Mouse (Mus musculus) midbrain, postnatal 0 days (tissue): ENCODE results near the gene Cracr2a. TPM values are rescaled to one million over a fixed set of nuclear protein-coding genes. Genes with fewer than 3 reads are reported as not detected.
A peak's percentile ranks its signal among the peaks of the same experiment; 100 is the strongest.

ENCODE experiments used
- ATAC-seq: fragments of 200-750 bp; cut with Nextera tagmentation; 2 replicates; pipeline ENCODE4 v1.8.0; 2017; ENCODE audit warnings: moderate number of reproducible peaks, mild to moderate bottlenecking, moderate TSS enrichment, moderate library complexity; ENCODE audit not compliant: low FRiP score
- DNase-seq: peaks from one replicate; pipeline ENCODE4 v3.0.0-alpha.2; 2015; ENCODE audit warnings: low spot score
- H3K27ac ChIP-seq: fragments of 300-500 bp; sonication (generic); 2 replicates; pipeline ENCODE4 v1.5.1; 2014; ENCODE audit warnings: low read depth, mild to moderate bottlenecking, low read length, mixed read lengths
- H3K27me3 ChIP-seq: fragments of 300-500 bp; sonication (generic); 2 replicates; pipeline ENCODE4 v1.6.1; 2014; ENCODE audit warnings: low read length, control low read depth, mixed read lengths; ENCODE audit not compliant: insufficient read depth
- H3K36me3 ChIP-seq: fragments of 300-500 bp; sonication (generic); 2 replicates; pipeline ENCODE4 v1.6.1; 2014; ENCODE audit warnings: low read length, control low read depth, mixed read lengths; ENCODE audit not compliant: insufficient read depth
- H3K4me1 ChIP-seq: fragments of 300-500 bp; sonication (generic); 2 replicates; pipeline ENCODE4 v1.6.1; 2014; ENCODE audit warnings: mild to moderate bottlenecking, control low read depth, antibody characterized with exemption, low read length, mixed read lengths; ENCODE audit not compliant: insufficient read depth
- H3K4me2 ChIP-seq: fragments of 300-500 bp; sonication (generic); 2 replicates; pipeline ENCODE4 v1.6.1; 2014; ENCODE audit warnings: low read depth, mild to moderate bottlenecking, low read length, mixed read lengths; ENCODE audit not compliant: poor library complexity, severe bottlenecking
- H3K4me3 ChIP-seq: fragments of 300-500 bp; sonication (generic); 2 replicates; pipeline ENCODE4 v1.5.1; 2014; ENCODE audit warnings: low read depth, mild to moderate bottlenecking, low read length, moderate library complexity
- H3K9ac ChIP-seq: fragments of 300-500 bp; sonication (generic); replicated peaks from 2 replicates; pipeline ENCODE4 v1.6.1; 2014; ENCODE audit warnings: mild to moderate bottlenecking, low read length, moderate library complexity, mixed read lengths; ENCODE audit not compliant: poor library complexity, severe bottlenecking
- H3K9me3 ChIP-seq: fragments of 300-500 bp; sonication (generic); 2 replicates; pipeline ENCODE4 v1.6.1; 2016; ENCODE audit warnings: low read length, control low read depth
- CTCF ChIP-seq: IDR thresholded peaks from 2 replicates; pipeline ENCODE4 v1.5.1; 2016; ENCODE audit warnings: antibody characterized with exemption, mild to moderate bottlenecking
- WGBS: fragments of 180-500 bp; shearing (Covaris S2); extraction: QIAGEN DNeasy Blood & Tissue Kit; methylation state at CpG from one replicate; pipeline ENCODE4 v1.1.7; 2014; 5-methylcytosine and 5-hydroxymethylcytosine counted together
- polyA plus RNA-seq: library from polyadenylated mRNA; unstranded; fragments of >200 nt; fragmentation: Nextera tagmentation; extraction: Ambion mirVana; gene quantifications from 2 replicates; pipeline ENCODE4 v1.2.1, GENCODE M21; 2015
- total RNA-seq: library from RNA; depleted of rRNA; stranded (reverse); fragments of >200 nt; gene quantifications from 2 replicates; pipeline ENCODE4 v1.2.3, GENCODE M21; 2014

The Cracr2a gene
- total and polyA plus RNA-seq, 2 experiments from 2014 or later, result 0.44 to 0.47 TPM

DNA sequence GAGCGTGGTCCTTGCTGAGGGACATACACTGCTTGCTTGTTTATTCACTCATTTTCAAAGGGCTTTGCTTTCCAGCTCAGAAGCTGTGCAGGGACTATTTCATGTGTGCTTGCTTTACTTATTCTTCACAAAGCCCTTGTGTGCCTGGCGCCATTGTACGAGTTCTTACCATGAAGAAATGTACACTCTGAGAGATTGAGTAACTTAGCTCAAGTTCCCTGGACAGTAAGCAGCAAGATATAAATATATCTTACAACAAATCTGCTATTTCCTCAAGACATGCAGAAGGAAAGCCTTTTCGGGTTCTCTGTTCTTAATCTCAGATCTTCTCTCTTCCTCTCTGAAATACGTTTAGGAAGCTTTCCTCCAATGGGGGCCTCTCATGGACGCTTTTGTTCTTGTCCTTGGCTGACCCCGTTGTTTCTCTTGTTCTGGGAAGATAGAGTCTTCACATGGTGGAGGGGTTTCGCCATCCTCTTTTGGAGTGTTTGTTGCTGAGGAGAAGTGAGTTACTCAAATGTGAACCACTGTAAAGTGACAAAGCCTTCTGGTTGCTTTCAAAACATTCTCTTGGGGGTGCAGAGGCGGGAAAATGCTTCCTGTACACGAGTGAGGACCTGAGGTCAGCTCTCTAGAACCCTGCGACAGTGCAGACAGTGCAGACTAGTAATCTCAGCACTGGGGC, 12.8 kb downstream of the Cracr2a start:
- Histone ChIP-seq H3K4me2 (no peak overlapping the region), H3K27ac (no peak overlapping the region), H3K9ac (no peak overlapping the region), H3K4me1 (no peaks in the 10 kb centered on the region), H3K9me3 (no peaks in the 10 kb centered on the region), H3K36me3 (no peaks in the 10 kb centered on the region), H3K27me3 (no peaks in the 10 kb centered on the region), H3K4me3 (no peak overlapping the region)
- 72% methylated on average over 11 of the region's 11 CpGs for WGBS
- no peak for TF ChIP-seq CTCF
- DNase-seq, result no peak
- no peak for ATAC-seq

- Histone ChIP-seq H3K9ac (no peak overlapping the region), H3K4me1 (no peaks in the 10 kb centered on the region), H3K4me3 (no peak overlapping the region), H3K36me3 (no peaks in the 10 kb centered on the region), H3K4me2 (no peak overlapping the region), H3K9me3 (no peaks in the 10 kb centered on the region), H3K27me3 (no peaks in the 10 kb centered on the region), H3K27ac (no peak overlapping the region)
- no peak for DNase-seq
- no peak for ATAC-seq
- TF ChIP-seq CTCF, result no peak
- WGBS, result 88% methylated on average over 2 of the region's 2 CpGs
Measured at GRCm38 (mm10) chr6:127575194-127575593, 14.1 kb downstream of the Cracr2a start.

DNA sequence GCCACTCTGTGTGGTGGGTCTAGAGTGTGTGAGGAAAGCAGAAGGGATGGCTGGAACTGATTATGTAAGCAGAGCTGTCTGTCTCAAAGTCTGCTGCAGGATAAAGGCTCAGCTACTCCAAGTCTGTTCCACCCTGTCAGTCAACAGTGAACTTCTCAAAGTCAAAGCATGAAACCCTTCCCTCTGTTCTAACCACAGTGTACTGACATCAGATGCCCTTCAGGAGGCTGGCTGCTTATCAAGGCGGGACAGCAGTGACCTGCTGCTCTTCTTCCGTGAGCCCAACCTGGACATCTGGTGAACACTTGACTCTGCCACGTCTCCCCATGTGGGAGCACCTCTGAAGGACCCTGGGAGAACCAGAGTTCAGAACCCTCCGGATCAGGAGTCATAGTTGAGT, 16.6 kb downstream of the Cracr2a start:
- Histone ChIP-seq H3K27me3 (0 out of 2 replicates have a peak, but pooled peaks cover 8% of the 10 kb centered on the region), H3K4me2 (no peak overlapping the region), H3K4me3 (no peak overlapping the region), H3K27ac (no peak overlapping the region), H3K9me3 (no peaks in the 10 kb centered on the region), H3K9ac (no peak overlapping the region), H3K36me3 (no peaks in the 10 kb centered on the region), H3K4me1 (peaks cover 5% of the 10 kb centered on the region; the same call in 1 of the 2 replicates)
- ATAC-seq (no peak), DNase-seq (no peak)
- no peak for TF ChIP-seq CTCF
- 76% methylated on average over 4 of the region's 4 CpGs for WGBS

- no peak overlapping the region for H3K9ac ChIP-seq
- H3K4me2 ChIP-seq, result no peak overlapping the region
- H3K27me3 ChIP-seq, result 0 out of 2 replicates have a peak, but pooled peaks cover 8% of the 10 kb centered on the region
- ATAC-seq (no peak), DNase-seq (no peak)
- H3K9me3 ChIP-seq, result no peaks in the 10 kb centered on the region
- 80% methylated on average over 7 of the region's 7 CpGs for WGBS
- no peak overlapping the region for H3K27ac ChIP-seq
- no peaks in the 10 kb centered on the region for H3K36me3 ChIP-seq
- TF ChIP-seq CTCF, result no peak
- H3K4me3 ChIP-seq, result no peak overlapping the region
- H3K4me1 ChIP-seq, result peaks cover 5% of the 10 kb centered on the region; the same call in 1 of the 2 replicates
Measured at GRCm38 (mm10) chr6:127578316-127578715, 17.2 kb downstream of the Cracr2a start.

GRCm38 (mm10) chr6:127578810-127579209, 17.7 kb downstream of the Cracr2a start:
- H3K27ac ChIP-seq, result no peak overlapping the region
- H3K4me1 ChIP-seq, result peaks cover 5% of the 10 kb centered on the region; the same call in 1 of the 2 replicates
- H3K4me3 ChIP-seq, result no peak overlapping the region
- 85% methylated on average over 5 of the region's 5 CpGs for WGBS
- H3K9ac ChIP-seq, result no peak overlapping the region
- 0 out of 2 replicates have a peak, but pooled peaks cover 8% of the 10 kb centered on the region for H3K27me3 ChIP-seq
- ATAC-seq (no peak), DNase-seq (no peak)
- H3K36me3 ChIP-seq, result no peaks in the 10 kb centered on the region
- no peaks in the 10 kb centered on the region for H3K9me3 ChIP-seq
- no peak for TF ChIP-seq CTCF
- H3K4me2 ChIP-seq, result no peak overlapping the region

GRCm38 (mm10) chr6:127581915-127582314, 20.8 kb downstream of the Cracr2a start:
- Histone ChIP-seq H3K27ac (no peak overlapping the region), H3K9me3 (no peaks in the 10 kb centered on the region), H3K27me3 (0 out of 2 replicates have a peak, but pooled peaks cover 8% of the 10 kb centered on the region), H3K36me3 (no peaks in the 10 kb centered on the region), H3K9ac (no peak overlapping the region), H3K4me3 (no peak overlapping the region), H3K4me2 (peak overlapping the region; percentile 46), H3K4me1 (peaks cover 5% of the 10 kb centered on the region; the same call in 1 of the 2 replicates)
- no peak for TF ChIP-seq CTCF
- DNase-seq (no peak), ATAC-seq (no peak)
- 56% methylated on average over 12 of the region's 12 CpGs for WGBS
